Mouse (Mus musculus) liver, embryonic 12.5 days (tissue): ENCODE results near the gene Cux1. TPM values are rescaled to one million over a fixed set of nuclear protein-coding genes. Genes with fewer than 3 reads are reported as not detected.

Experiments used
- ATAC-seq: fragments of 200-750 bp; cut with Nextera tagmentation; 2 replicates; pipeline ENCODE4 v1.8.0; 2017; ENCODE audit warnings: moderate number of reproducible peaks, mild to moderate bottlenecking, moderate library complexity
- H3K27ac ChIP-seq: fragments of 300-500 bp; sonication (generic); 2 replicates; pipeline ENCODE4 v1.5.1; 2016; ENCODE audit warnings: mild to moderate bottlenecking
- H3K27me3 ChIP-seq: fragments of 300-500 bp; sonication (generic); replicated peaks from 2 replicates; pipeline ENCODE4 v1.6.1; 2016; ENCODE audit warnings: mild to moderate bottlenecking, moderate library complexity
- H3K36me3 ChIP-seq: fragments of 300-500 bp; sonication (generic); 2 replicates; pipeline ENCODE4 v1.6.1; 2016; ENCODE audit warnings: mild to moderate bottlenecking, moderate library complexity
- H3K4me1 ChIP-seq: fragments of 300-500 bp; sonication (generic); 2 replicates; pipeline ENCODE4 v1.6.1; 2016
- H3K4me2 ChIP-seq: fragments of 300-500 bp; sonication (generic); 2 replicates; pipeline ENCODE4 v1.6.1; 2016; ENCODE audit warnings: mild to moderate bottlenecking, moderate library complexity
- H3K4me3 ChIP-seq: fragments of 300-500 bp; sonication (generic); 2 replicates; pipeline ENCODE4 v1.5.1; 2016; ENCODE audit warnings: mild to moderate bottlenecking, moderate library complexity
- H3K9ac ChIP-seq: fragments of 300-500 bp; sonication (generic); 2 replicates; pipeline ENCODE4 v1.6.1; 2016; ENCODE audit warnings: mild to moderate bottlenecking, moderate library complexity
- H3K9me3 ChIP-seq: fragments of 300-500 bp; sonication (generic); replicated peaks from 2 replicates; pipeline ENCODE4 v1.6.1; 2016; ENCODE audit warnings: mild to moderate bottlenecking, moderate library complexity
- WGBS: fragments of 180-500 bp; shearing (Covaris S2); methylation state at CpG from one replicate; pipeline ENCODE4 v1.1.7; 2016; ENCODE audit not compliant: insufficient replicate concordance; 5-methylcytosine and 5-hydroxymethylcytosine counted together
- polyA plus RNA-seq: library from polyadenylated mRNA; unstranded; fragments of >200 nt; fragmentation: Nextera tagmentation; extraction: Ambion mirVana; gene quantifications from 2 replicates; pipeline ENCODE4 v1.2.1, GENCODE M21; 2016

Gene Cux1
- polyA plus RNA-seq, 1 experiment from 2014 or later = 29.8 TPM

- no peak for ATAC-seq
- Histone ChIP-seq H3K36me3 (0 out of 2 replicates have a peak, but pooled peaks cover 6% of the 10 kb centered on the region), H3K4me3 (no peak overlapping the region), H3K27ac (no peak overlapping the region), H3K9ac (no peak overlapping the region), H3K27me3 (no peaks in the 10 kb centered on the region), H3K4me1 (peaks cover 58% of the 10 kb centered on the region), H3K9me3 (no peaks in the 10 kb centered on the region), H3K4me2 (no peak overlapping the region)
Observed at GRCm38 (mm10) chr5:136552832-136553231, 14.5 kb downstream of the Cux1 start.

- Histone ChIP-seq H3K4me3 (no peak overlapping the region), H3K9me3 (no peaks in the 10 kb centered on the region), H3K4me2 (no peak overlapping the region), H3K36me3 (0 out of 2 replicates have a peak, but pooled peaks cover 6% of the 10 kb centered on the region), H3K9ac (no peak overlapping the region), H3K4me1 (peaks cover 54% of the 10 kb centered on the region), H3K27ac (no peak overlapping the region), H3K27me3 (no peaks in the 10 kb centered on the region)
- 90% methylated on average over 3 of the region's 3 CpGs for WGBS
- ATAC-seq = no peak
Observed at GRCm38 (mm10) chr5:136552093-136552492, 15.2 kb downstream of the Cux1 start.

GRCm38 (mm10) chr5:136551571-136551970 is 15.7 kb downstream of the Cux1 start:
- peaks cover 49% of the 10 kb centered on the region for H3K4me1 ChIP-seq
- H3K27ac ChIP-seq = no peak overlapping the region
- H3K4me3 ChIP-seq = no peak overlapping the region
- H3K4me2 ChIP-seq = no peak overlapping the region
- H3K36me3 ChIP-seq = 0 out of 2 replicates have a peak, but pooled peaks cover 2% of the 10 kb centered on the region
- ATAC-seq = no peak
- no peaks in the 10 kb centered on the region for H3K27me3 ChIP-seq
- no peak overlapping the region for H3K9ac ChIP-seq
- no peaks in the 10 kb centered on the region for H3K9me3 ChIP-seq
- 77% methylated on average over 6 of the region's 6 CpGs for WGBS

- ATAC-seq = no peak
- no peak overlapping the region for H3K9ac ChIP-seq
- H3K9me3 ChIP-seq = no peaks in the 10 kb centered on the region
- H3K36me3 ChIP-seq = no peaks in the 10 kb centered on the region
- no peaks in the 10 kb centered on the region for H3K27me3 ChIP-seq
- H3K4me3 ChIP-seq = no peak overlapping the region
- H3K27ac ChIP-seq = no peak overlapping the region
- H3K4me1 ChIP-seq = peaks cover 47% of the 10 kb centered on the region
- no peak overlapping the region for H3K4me2 ChIP-seq
- WGBS = 43% methylated on average over 2 of the region's 2 CpGs
Observed at GRCm38 (mm10) chr5:136550726-136551125, 16.6 kb downstream of the Cux1 start.

GRCm38 (mm10) chr5:136548776-136549175 is 18.5 kb downstream of the Cux1 start:
- WGBS = 66% methylated on average over 2 of the region's 2 CpGs
- peaks cover 47% of the 10 kb centered on the region for H3K4me1 ChIP-seq
- H3K27me3 ChIP-seq = no peaks in the 10 kb centered on the region
- H3K36me3 ChIP-seq = no peaks in the 10 kb centered on the region
- H3K9ac ChIP-seq = no peak overlapping the region
- ATAC-seq = no peak
- no peaks in the 10 kb centered on the region for H3K9me3 ChIP-seq
- no peak overlapping the region for H3K4me3 ChIP-seq
- H3K4me2 ChIP-seq = no peak overlapping the region
- no peak overlapping the region for H3K27ac ChIP-seq

GRCm38 (mm10) chr5:136545061-136545460 is 22.2 kb downstream of the Cux1 start:
- H3K9ac ChIP-seq = 0 out of 2 replicates have a peak overlapping the region, but pooled peaks have one; percentile 35
- H3K27me3 ChIP-seq = no peaks in the 10 kb centered on the region
- H3K36me3 ChIP-seq = no peaks in the 10 kb centered on the region
- H3K4me1 ChIP-seq = peaks cover 45% of the 10 kb centered on the region
- H3K27ac ChIP-seq = no peak overlapping the region; the same call in 1 of the 2 replicates
- 26% methylated on average over 4 of the region's 4 CpGs for WGBS
- H3K4me3 ChIP-seq = peak overlapping the region; percentile 32
- ATAC-seq = peak; percentile 77
- H3K9me3 ChIP-seq = no peaks in the 10 kb centered on the region
- peak overlapping the region; percentile 61 for H3K4me2 ChIP-seq

DNA sequence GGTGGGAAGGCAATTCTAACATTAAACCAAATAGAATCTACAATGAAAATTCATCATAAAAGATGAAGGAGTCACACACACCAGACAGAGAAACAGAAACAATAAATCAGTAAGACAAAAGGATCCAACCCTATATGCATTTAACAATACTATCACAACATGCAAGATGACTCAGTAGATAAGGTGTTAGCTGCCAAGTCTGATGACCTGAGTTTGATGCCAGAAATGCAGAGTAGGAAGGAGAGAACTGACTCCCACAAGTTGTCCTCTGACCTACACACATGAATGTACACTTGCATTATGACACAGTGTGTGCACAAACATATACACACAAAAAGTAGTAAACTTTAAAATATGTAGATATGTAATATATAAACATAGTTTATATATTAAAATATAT is 24.1 kb downstream of the Cux1 start:
- peaks cover 58% of the 10 kb centered on the region for H3K4me1 ChIP-seq
- no peak overlapping the region for H3K27ac ChIP-seq
- no peak for ATAC-seq
- H3K4me2 ChIP-seq = no peak overlapping the region
- H3K9me3 ChIP-seq = no peaks in the 10 kb centered on the region
- H3K4me3 ChIP-seq = no peak overlapping the region
- H3K27me3 ChIP-seq = no peaks in the 10 kb centered on the region
- no peak overlapping the region for H3K9ac ChIP-seq
- H3K36me3 ChIP-seq = no peaks in the 10 kb centered on the region

- Histone ChIP-seq H3K36me3 (no peaks in the 10 kb centered on the region), H3K4me3 (no peak overlapping the region), H3K4me1 (peaks cover 68% of the 10 kb centered on the region), H3K27ac (peak overlapping the region; percentile 46; the same call in 1 of the 2 replicates), H3K4me2 (no peak overlapping the region), H3K9me3 (no peaks in the 10 kb centered on the region), H3K9ac (no peak overlapping the region), H3K27me3 (no peaks in the 10 kb centered on the region)
- no peak for ATAC-seq
Observed at GRCm38 (mm10) chr5:136540952-136541351, 26.3 kb downstream of the Cux1 start.

DNA sequence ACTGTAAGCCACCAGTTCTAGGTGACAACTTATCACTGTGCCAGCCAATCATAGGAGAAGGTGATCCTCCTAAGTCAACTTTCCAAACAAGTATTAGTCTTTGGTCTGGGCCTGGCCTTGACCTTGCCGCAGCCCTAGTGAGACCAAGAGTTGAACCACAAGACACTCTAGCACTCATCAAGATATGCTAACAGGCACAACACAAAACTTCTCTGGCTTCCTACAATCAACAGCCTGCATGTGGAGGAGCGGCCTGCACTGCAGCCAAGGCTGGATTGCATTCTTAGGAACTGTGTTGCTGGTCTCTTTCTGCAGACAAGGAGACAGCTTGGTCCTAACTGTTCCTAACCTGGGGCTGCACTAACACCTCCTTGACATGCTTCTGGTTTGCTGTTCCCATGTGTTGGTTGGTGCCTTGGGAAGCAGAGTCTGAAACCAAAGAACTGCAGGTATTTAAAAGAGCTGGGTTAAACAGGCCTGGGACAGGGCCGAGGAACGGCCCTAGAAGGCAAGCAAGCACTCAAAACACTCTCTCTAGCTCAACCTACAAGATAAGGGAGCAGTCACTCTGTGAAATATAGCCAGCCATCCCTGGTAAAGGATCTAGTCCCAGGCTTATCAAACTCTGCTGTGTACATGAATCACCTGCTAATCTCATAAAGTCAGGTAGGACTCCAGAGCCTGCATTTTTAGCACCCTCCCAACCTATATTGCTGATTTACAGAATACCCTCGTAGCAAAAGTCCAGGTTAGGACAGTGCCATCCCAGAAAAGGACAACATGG is 27.0 kb downstream of the Cux1 start:
- Histone ChIP-seq H3K4me2 (peak overlapping the region; percentile 22), H3K4me3 (no peak overlapping the region), H3K27ac (peak overlapping the region; percentile 46), H3K36me3 (no peaks in the 10 kb centered on the region), H3K4me1 (peaks cover 67% of the 10 kb centered on the region), H3K27me3 (no peaks in the 10 kb centered on the region), H3K9me3 (no peaks in the 10 kb centered on the region), H3K9ac (no peak overlapping the region; the same call in 1 of the 2 replicates)
- 33% methylated on average over 5 of the region's 5 CpGs for WGBS
- peak; percentile 75 for ATAC-seq

DNA sequence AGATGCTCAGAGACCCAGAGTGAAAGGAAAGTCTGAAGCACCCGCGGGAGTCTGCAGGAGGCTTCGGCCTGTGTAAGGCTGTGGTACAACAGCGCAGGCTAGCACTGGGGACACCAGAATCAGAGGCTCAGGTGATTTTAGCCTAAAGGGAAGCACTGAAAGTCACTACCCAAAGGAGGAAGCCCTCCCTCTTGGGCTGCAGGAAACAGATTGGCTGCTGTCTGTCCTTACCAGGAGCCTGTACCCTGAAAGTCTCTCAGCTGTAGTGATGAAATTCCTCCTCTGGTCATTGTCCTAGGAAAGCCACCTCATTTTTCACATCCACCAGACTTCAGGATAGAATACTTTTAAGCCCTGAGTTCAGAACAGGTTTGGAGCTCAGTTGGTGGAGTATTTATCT is 30.5 kb downstream of the Cux1 start:
- H3K4me1 ChIP-seq = peaks cover 79% of the 10 kb centered on the region

GRCm38 (mm10) chr5:136535976-136536725 is 31.1 kb downstream of the Cux1 start:
- ATAC-seq = no peak
- Histone ChIP-seq H3K36me3 (no peaks in the 10 kb centered on the region), H3K4me2 (no peak overlapping the region), H3K4me1 (peaks cover 80% of the 10 kb centered on the region), H3K9me3 (no peaks in the 10 kb centered on the region), H3K27ac (no peak overlapping the region), H3K9ac (no peak overlapping the region), H3K27me3 (no peaks in the 10 kb centered on the region), H3K4me3 (no peak overlapping the region)
- WGBS = 60% methylated on average over 5 of the region's 5 CpGs

More for the DNA sequence above, 30.5 kb downstream of the Cux1 start:
- Histone ChIP-seq H3K9ac (no peak overlapping the region), H3K27ac (no peak overlapping the region), H3K9me3 (no peaks in the 10 kb centered on the region), H3K4me2 (no peak overlapping the region), H3K4me3 (no peak overlapping the region), H3K36me3 (no peaks in the 10 kb centered on the region), H3K27me3 (no peaks in the 10 kb centered on the region)
- ATAC-seq = no peak
- WGBS = 73% methylated on average over 4 of the region's 4 CpGs

DNA sequence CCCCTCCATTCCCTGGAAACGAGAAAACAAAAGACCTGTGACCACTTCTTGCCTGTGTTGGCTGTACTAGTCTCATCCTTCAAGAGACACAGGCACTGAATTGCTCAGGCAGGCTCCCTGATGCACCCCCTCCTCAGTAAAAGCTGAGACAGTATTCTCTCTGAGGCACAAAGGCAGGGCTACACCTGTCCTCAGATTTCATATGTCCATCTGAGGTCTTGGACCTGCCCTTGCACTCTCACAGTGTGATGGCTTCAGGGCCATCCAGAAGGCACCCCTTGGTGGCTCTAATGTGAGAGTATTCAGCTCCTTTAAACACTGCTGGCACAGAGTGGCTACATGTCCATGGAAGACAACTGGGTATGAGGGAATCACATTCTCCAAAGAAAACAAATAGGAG is 32.1 kb downstream of the Cux1 start:
- H3K4me2 ChIP-seq = no peak overlapping the region
- peaks cover 71% of the 10 kb centered on the region for H3K4me1 ChIP-seq
- no peaks in the 10 kb centered on the region for H3K9me3 ChIP-seq
- ATAC-seq = no peak
- no peak overlapping the region for H3K9ac ChIP-seq
- H3K27ac ChIP-seq = no peak overlapping the region
- no peak overlapping the region for H3K4me3 ChIP-seq
- 59% methylated on average over 1 of the region's 1 CpGs for WGBS
- no peaks in the 10 kb centered on the region for H3K36me3 ChIP-seq
- H3K27me3 ChIP-seq = no peaks in the 10 kb centered on the region
